Mouse (Mus musculus): ENCODE results near the gene H2-DMb2. TPM values are rescaled to one million over a fixed set of nuclear protein-coding genes. Genes with fewer than 3 reads are reported as not detected.
A peak's percentile ranks its signal among the peaks of the same experiment; 100 is the strongest.

Gene H2-DMb2
- total RNA-seq, 2 experiments from 2014 or later: 0.28 to 0.67 TPM

GRCm38 (mm10) chr17:34179913-34180859 lies 37.1 kb downstream of the H2-DMb2 start:
- no peak for DNase-seq

GRCm38 (mm10) chr17:34183564-34184219 lies 40.6 kb downstream of the H2-DMb2 start:
- DNase-seq: no peak

GRCm38 (mm10) chr17:34185526-34185925 lies 42.4 kb downstream of the H2-DMb2 start:
- no peak for DNase-seq

GRCm38 (mm10) chr17:34186885-34187260 lies 43.8 kb downstream of the H2-DMb2 start:
- no peak for DNase-seq

GRCm38 (mm10) chr17:34187261-34187916 lies 44.3 kb downstream of the H2-DMb2 start, which contains the start of the genes Tap1 and Psmb9:
Gene Tap1, plus strand, starts transcription at chr17:34187553.
Gene Psmb9, minus strand, starts transcription at chr17:34187764.
- DNase-seq: peak; percentile 92

GRCm38 (mm10) chr17:34188010-34188409 lies 44.9 kb downstream of the H2-DMb2 start:
- DNase-seq: no peak

GRCm38 (mm10) chr17:34188986-34189385 lies 45.9 kb downstream of the H2-DMb2 start:
- DNase-seq: no peak

- no peak for DNase-seq
Measured at GRCm38 (mm10) chr17:34192852-34193251, 49.7 kb downstream of the H2-DMb2 start.

- no peak for DNase-seq
Measured at GRCm38 (mm10) chr17:34193468-34193867, 50.4 kb downstream of the H2-DMb2 start.

GRCm38 (mm10) chr17:34194723-34195122 lies 51.6 kb downstream of the H2-DMb2 start:
- no peak for DNase-seq

GRCm38 (mm10) chr17:34196491-34196890 lies 53.4 kb downstream of the H2-DMb2 start:
- DNase-seq: no peak

- peak; percentile 83 for DNase-seq
Measured at GRCm38 (mm10) chr17:34196941-34197894, 54.1 kb downstream of the H2-DMb2 start, which contains the start of gene Psmb8. Gene Psmb8, plus strand, starts transcription at chr17:34197721.

GRCm38 (mm10) chr17:34197904-34198520 lies 54.9 kb downstream of the H2-DMb2 start:
- peak; percentile 64 for DNase-seq

- no peak for DNase-seq
Measured at GRCm38 (mm10) chr17:34198521-34198912, 55.4 kb downstream of the H2-DMb2 start.

GRCm38 (mm10) chr17:34199050-34199619 lies 56.0 kb downstream of the H2-DMb2 start:
- DNase-seq: no peak

- DNase-seq: no peak
Measured at GRCm38 (mm10) chr17:34200047-34200446, 56.9 kb downstream of the H2-DMb2 start.

- DNase-seq: no peak
Measured at GRCm38 (mm10) chr17:34200772-34201505, 57.8 kb downstream of the H2-DMb2 start.

All from gastrocnemius, postnatal 25 days (tissue).